Mouse (Mus musculus) hindbrain, postnatal 0 days (tissue): ENCODE measurements around the gene Arid5b. TPM values are rescaled to one million over a fixed set of nuclear protein-coding genes. Genes with fewer than 3 reads are reported as not detected.
A peak's percentile ranks its signal among the peaks of the same experiment; 100 is the strongest.

Experiments used
- ATAC-seq: fragments of 200-750 bp; cut with Nextera tagmentation; 2 replicates; pipeline ENCODE4 v1.8.0; 2017; ENCODE audit warnings: mild to moderate bottlenecking, moderate TSS enrichment, moderate library complexity
- DNase-seq: peaks from one replicate; pipeline ENCODE4 v3.0.0-alpha.2; 2015; ENCODE audit warnings: low spot score
- H3K27ac ChIP-seq: fragments of 300-500 bp; sonication (generic); 2 replicates; pipeline ENCODE4 v1.5.1; 2014; ENCODE audit warnings: mild to moderate bottlenecking
- H3K27me3 ChIP-seq: fragments of 300-500 bp; sonication (generic); 2 replicates; pipeline ENCODE4 v1.6.1; 2014; ENCODE audit warnings: low read length, mixed read lengths; ENCODE audit not compliant: insufficient read depth
- H3K36me3 ChIP-seq: fragments of 300-500 bp; sonication (generic); 2 replicates; pipeline ENCODE4 v1.6.1; 2014; ENCODE audit warnings: low read length, mixed read lengths; ENCODE audit not compliant: insufficient read depth
- H3K4me1 ChIP-seq: fragments of 300-500 bp; sonication (generic); 2 replicates; pipeline ENCODE4 v1.6.1; 2014; ENCODE audit warnings: antibody characterized with exemption, low read length, mixed read lengths; ENCODE audit not compliant: insufficient read depth
- H3K4me2 ChIP-seq: fragments of 300-500 bp; sonication (generic); 2 replicates; pipeline ENCODE4 v1.6.1; 2014; ENCODE audit warnings: low read depth, mild to moderate bottlenecking, low read length, moderate library complexity, mixed read lengths
- H3K4me3 ChIP-seq: fragments of 300-500 bp; sonication (generic); 2 replicates; pipeline ENCODE4 v1.5.1; 2014; ENCODE audit warnings: low read length
- H3K9ac ChIP-seq: fragments of 300-500 bp; sonication (generic); replicated peaks from 2 replicates; pipeline ENCODE4 v1.6.1; 2014; ENCODE audit warnings: mild to moderate bottlenecking, low read length, moderate library complexity, mixed read lengths
- H3K9me3 ChIP-seq: fragments of 300-500 bp; sonication (generic); 2 replicates; pipeline ENCODE4 v1.6.1; 2016; ENCODE audit warnings: low read length, mixed read lengths
- CTCF ChIP-seq: IDR thresholded peaks from 2 replicates; pipeline ENCODE4 v1.5.1; 2016; ENCODE audit warnings: antibody characterized with exemption, control low read depth, low read depth
- WGBS: fragments of 180-500 bp; shearing (Covaris S2); extraction: QIAGEN DNeasy Blood & Tissue Kit; methylation state at CpG from one replicate; pipeline ENCODE4 v1.1.7; 2014; 5-methylcytosine and 5-hydroxymethylcytosine counted together
- polyA plus RNA-seq: library from polyadenylated mRNA; unstranded; fragments of >200 nt; fragmentation: Nextera tagmentation; extraction: Ambion mirVana; gene quantifications from 2 replicates; pipeline ENCODE4 v1.2.1, GENCODE M21; 2015
- total RNA-seq: library from RNA; depleted of rRNA; stranded (reverse); fragments of >200 nt; gene quantifications from 2 replicates; pipeline ENCODE4 v1.2.3, GENCODE M21; 2014

Gene Arid5b
- total and polyA plus RNA-seq, 2 experiments from 2014 or later: 13.1 to 13.8 TPM

DNA sequence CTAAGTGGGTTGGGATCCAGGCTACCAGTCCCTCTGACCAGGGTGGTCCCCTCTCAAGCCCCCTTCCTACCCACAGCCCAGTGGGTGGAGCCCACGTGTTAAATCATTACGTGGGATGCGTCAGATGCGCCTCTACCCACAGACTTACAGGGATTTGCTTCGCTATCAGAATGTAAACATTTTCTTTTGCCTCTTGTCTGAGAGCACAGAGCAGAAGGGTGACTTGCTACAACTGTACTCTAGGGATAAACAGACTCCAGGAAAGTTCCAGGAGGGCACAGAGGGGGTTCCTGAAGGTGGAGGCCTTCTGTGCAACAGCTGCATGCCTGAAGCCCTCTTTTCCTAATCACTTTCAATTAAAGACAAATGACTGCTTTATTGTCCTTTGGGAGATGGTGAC, 98.8 kb downstream of the Arid5b start:
- TF ChIP-seq CTCF: no peak
- H3K9me3 ChIP-seq: no peaks in the 10 kb centered on the region
- 78% methylated on average over 5 of the region's 5 CpGs for WGBS
- H3K27ac ChIP-seq: no peak overlapping the region
- no peaks in the 10 kb centered on the region for H3K36me3 ChIP-seq
- H3K4me3 ChIP-seq: no peak overlapping the region
- H3K4me2 ChIP-seq: no peak overlapping the region
- no peak overlapping the region for H3K9ac ChIP-seq
- no peaks in the 10 kb centered on the region for H3K27me3 ChIP-seq
- no peak for DNase-seq
- H3K4me1 ChIP-seq: no peaks in the 10 kb centered on the region
- ATAC-seq: no peak

DNA sequence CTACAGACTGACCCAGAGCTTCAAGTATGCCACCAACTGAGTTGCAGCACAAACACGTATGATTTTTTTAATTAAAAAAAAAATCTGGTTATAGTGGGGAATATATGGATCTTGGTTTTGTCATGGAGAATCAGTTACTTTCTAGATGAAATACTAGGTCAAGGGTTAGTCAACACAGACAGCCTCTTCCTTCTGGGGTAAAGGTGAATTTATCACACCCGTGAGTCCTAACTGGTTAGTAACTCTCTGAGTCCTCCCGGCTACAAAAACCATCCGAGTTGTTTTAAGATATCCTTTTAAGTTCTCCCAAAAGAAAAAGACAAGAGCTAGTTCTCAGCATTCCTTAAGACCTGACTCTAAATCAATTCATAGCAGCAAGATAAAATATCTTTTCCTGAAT, 99.2 kb downstream of the Arid5b start:
- DNase-seq (no peak), ATAC-seq (no peak)
- Histone ChIP-seq H3K4me3 (no peak overlapping the region), H3K27ac (no peak overlapping the region), H3K9ac (no peak overlapping the region), H3K4me1 (no peaks in the 10 kb centered on the region), H3K36me3 (no peaks in the 10 kb centered on the region; the same call in 1 of the 2 replicates), H3K27me3 (no peaks in the 10 kb centered on the region), H3K9me3 (no peaks in the 10 kb centered on the region), H3K4me2 (no peak overlapping the region)
- WGBS: 83% methylated on average over 4 of the region's 4 CpGs
- TF ChIP-seq CTCF: no peak

DNA sequence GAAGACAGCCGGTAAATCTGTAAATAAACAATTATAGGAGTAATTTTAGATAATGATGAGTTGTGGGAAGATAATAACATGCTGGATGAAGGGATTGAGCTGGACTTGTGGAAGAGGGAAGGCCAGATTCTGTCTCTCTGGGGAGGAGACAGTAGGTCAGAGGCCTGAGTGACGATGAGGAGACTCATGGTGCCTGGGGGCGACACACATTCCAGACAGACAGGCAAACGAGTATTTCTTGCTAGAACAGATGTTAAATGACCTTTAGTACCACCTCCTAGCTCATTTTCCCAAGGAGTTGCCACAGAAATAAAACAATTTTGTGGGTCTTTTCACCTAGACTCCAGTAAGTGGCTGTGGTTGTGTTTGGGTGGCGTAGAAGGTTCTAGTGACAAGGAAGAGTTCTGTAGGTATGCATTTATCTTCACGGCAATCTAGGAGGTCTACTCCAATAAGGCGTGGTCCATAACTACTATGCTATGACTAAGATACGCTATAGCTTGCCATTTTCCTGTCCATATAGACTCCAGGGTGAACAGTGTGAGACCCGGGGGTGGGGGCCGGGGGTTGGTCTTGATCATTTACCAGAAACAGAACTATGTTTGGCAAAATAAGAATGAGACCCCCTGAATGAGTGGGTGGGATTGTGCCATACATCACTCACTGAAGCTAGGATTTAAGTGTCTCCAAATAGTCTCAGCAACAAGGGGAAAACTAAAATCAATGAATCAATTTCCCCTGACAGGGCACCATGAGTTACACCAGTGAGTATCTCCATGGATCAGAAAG, 100.6 kb downstream of the Arid5b start:
- Histone ChIP-seq H3K9me3 (no peaks in the 10 kb centered on the region), H3K4me2 (no peak overlapping the region), H3K36me3 (no peaks in the 10 kb centered on the region; the same call in 1 of the 2 replicates), H3K9ac (no peak overlapping the region), H3K27ac (no peak overlapping the region), H3K4me1 (no peaks in the 10 kb centered on the region), H3K27me3 (no peaks in the 10 kb centered on the region), H3K4me3 (no peak overlapping the region)
- WGBS: 83% methylated on average over 10 of the region's 10 CpGs
- DNase-seq: no peak
- no peak for TF ChIP-seq CTCF
- no peak for ATAC-seq

DNA sequence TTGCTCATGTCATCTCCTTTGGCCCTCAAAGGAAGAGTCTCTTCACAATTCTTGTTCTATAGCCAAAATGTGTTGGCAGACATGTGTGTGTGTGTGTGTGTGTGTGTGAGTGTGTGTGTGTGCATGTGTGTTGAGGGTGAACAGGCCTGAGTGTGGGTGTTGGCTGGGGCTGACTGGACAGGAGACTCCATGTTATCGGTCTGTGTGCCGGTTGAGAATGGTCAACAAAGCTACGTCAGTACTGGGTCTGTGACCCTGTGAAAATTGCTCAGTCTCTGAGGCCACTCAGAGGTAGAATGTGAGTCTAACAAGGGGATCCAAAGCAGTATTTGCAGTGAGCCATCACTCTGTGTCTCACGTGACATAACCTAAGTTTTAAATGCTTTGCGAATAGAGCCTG, 102.7 kb downstream of the Arid5b start:
- Histone ChIP-seq H3K27ac (no peak overlapping the region), H3K9ac (no peak overlapping the region), H3K9me3 (no peaks in the 10 kb centered on the region), H3K4me2 (no peak overlapping the region), H3K4me1 (no peaks in the 10 kb centered on the region), H3K4me3 (no peak overlapping the region), H3K36me3 (no peaks in the 10 kb centered on the region; the same call in 1 of the 2 replicates), H3K27me3 (no peaks in the 10 kb centered on the region)
- ATAC-seq: no peak
- DNase-seq: no peak
- WGBS: 90% methylated on average over 5 of the region's 5 CpGs
- TF ChIP-seq CTCF: no peak

GRCm38 (mm10) chr10:68173634-68174033, 104.9 kb downstream of the Arid5b start:
- H3K36me3 ChIP-seq: no peaks in the 10 kb centered on the region; the same call in 1 of the 2 replicates
- DNase-seq (no peak), ATAC-seq (no peak)
- no peak overlapping the region for H3K27ac ChIP-seq
- no peak for TF ChIP-seq CTCF
- H3K4me1 ChIP-seq: no peaks in the 10 kb centered on the region
- H3K9ac ChIP-seq: no peak overlapping the region
- no peaks in the 10 kb centered on the region for H3K27me3 ChIP-seq
- WGBS: 94% methylated on average over 9 of the region's 9 CpGs
- H3K9me3 ChIP-seq: no peaks in the 10 kb centered on the region
- H3K4me2 ChIP-seq: no peak overlapping the region
- H3K4me3 ChIP-seq: no peak overlapping the region

DNA sequence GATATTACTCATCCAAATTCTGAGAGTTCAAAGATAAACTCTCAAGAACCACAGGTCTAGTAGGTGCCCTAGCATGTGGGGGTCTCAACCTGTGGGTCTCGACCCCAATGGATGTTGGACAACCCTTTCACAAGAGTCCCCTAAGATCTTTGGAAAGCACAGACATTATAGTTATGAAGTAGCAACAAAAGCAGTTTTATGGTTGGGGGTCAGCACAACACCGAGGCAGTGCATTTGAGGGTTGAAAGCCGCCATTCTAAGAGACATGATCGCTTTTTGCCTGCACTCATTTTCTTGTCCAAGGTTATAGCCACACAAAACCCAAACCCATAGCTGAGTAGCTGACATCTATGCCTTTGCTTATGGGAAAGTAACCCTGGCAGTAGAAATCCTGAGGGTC, 105.6 kb downstream of the Arid5b start:
- DNase-seq: no peak
- no peak overlapping the region for H3K9ac ChIP-seq
- WGBS: 96% methylated on average over 4 of the region's 4 CpGs
- no peak overlapping the region for H3K4me3 ChIP-seq
- no peaks in the 10 kb centered on the region for H3K27me3 ChIP-seq
- TF ChIP-seq CTCF: no peak
- no peaks in the 10 kb centered on the region for H3K9me3 ChIP-seq
- no peaks in the 10 kb centered on the region; the same call in 1 of the 2 replicates for H3K36me3 ChIP-seq
- H3K4me2 ChIP-seq: no peak overlapping the region
- H3K4me1 ChIP-seq: no peaks in the 10 kb centered on the region
- no peak for ATAC-seq
- no peak overlapping the region for H3K27ac ChIP-seq

DNA sequence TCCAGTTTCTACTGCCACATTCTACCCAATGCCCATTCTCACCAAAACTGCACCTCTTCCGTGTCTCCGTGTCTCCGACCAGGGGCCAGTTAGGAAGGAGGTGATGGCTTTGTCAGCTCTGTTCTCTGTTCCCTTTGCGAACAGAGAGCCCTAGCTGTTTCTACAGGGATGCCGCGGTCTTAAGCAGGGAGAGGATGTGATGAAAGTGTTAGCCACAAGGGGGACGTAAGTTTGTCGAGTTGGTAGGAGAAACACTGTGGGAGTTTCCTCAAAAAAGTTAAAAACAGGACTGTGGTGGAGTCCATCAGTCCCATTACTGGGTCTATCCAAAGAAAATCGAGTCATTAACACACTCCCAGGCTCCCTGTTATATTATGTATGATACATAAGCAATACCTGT, 106.6 kb downstream of the Arid5b start:
- H3K4me3 ChIP-seq: no peak overlapping the region
- peaks cover 4% of the 10 kb centered on the region; the same call in 1 of the 2 replicates for H3K4me1 ChIP-seq
- DNase-seq (no peak), ATAC-seq (no peak)
- no peaks in the 10 kb centered on the region for H3K9me3 ChIP-seq
- H3K4me2 ChIP-seq: no peak overlapping the region
- WGBS: 61% methylated on average over 9 of the region's 9 CpGs
- no peak overlapping the region for H3K27ac ChIP-seq
- H3K9ac ChIP-seq: no peak overlapping the region
- TF ChIP-seq CTCF: peak; percentile 27; the same call in 1 of the 2 replicates
- no peaks in the 10 kb centered on the region; the same call in 1 of the 2 replicates for H3K36me3 ChIP-seq
- no peaks in the 10 kb centered on the region for H3K27me3 ChIP-seq
